Mouse (Mus musculus): ENCODE measurements around the gene Acsm1. TPM values are rescaled to one million over a fixed set of nuclear protein-coding genes. Genes with fewer than 3 reads are reported as not detected.
"Not testable (repeated sequence)": the region's sequence is repeated elsewhere in the genome, so short reads cannot be mapped to it uniquely, and the experiment has no call there.

Acsm1 gene
- not detected in 2 replicates for polyA plus RNA-seq (2016; fragmentation: Nextera tagmentation; extraction: Ambion mirVana)

GRCm38 (mm10) chr7:119606664-119607076 is at the start of gene Acsm1:
Acsm1 (plus strand) TSS chr7:119607026.
- 91% methylated on average over 5 of the region's 5 CpGs for WGBS
- H3K27me3 ChIP-seq (ENCODE audit: insufficient read depth, poor library complexity, severe bottlenecking), result no peaks in the 10 kb centered on the region
- H3K4me1 ChIP-seq (replicated peaks), result no peaks in the 10 kb centered on the region
- H3K36me3 ChIP-seq, result no peaks in the 10 kb centered on the region
- no peak within 1 kb of the TSS for H3K4me3 ChIP-seq
- no peaks in the 10 kb centered on the region for H3K9me3 ChIP-seq
- H3K27ac ChIP-seq, result no peak within 1 kb of the TSS
- no peak for DNase-seq (ENCODE audit: low spot score)

GRCm38 (mm10) chr7:119559789-119560451 is 46.9 kb upstream of the Acsm1 start:
- 84% methylated on average over 3 of the region's 3 CpGs for WGBS
- no peaks in the 10 kb centered on the region for H3K9me3 ChIP-seq
- DNase-seq (ENCODE audit: low spot score), result no peak

GRCm38 (mm10) chr7:119560452-119560835 is 46.4 kb upstream of the Acsm1 start:
- H3K27me3 ChIP-seq (ENCODE audit: insufficient read depth, poor library complexity, severe bottlenecking), result no peaks in the 10 kb centered on the region
- no peaks in the 10 kb centered on the region for H3K4me1 ChIP-seq (replicated peaks)
- H3K9me3 ChIP-seq, result no peaks in the 10 kb centered on the region
- no peak overlapping the region for H3K27ac ChIP-seq
- 88% methylated on average over 3 of the region's 3 CpGs for WGBS
- DNase-seq (ENCODE audit: low spot score), result no peak
- H3K4me3 ChIP-seq, result no peak overlapping the region
- H3K36me3 ChIP-seq, result no peaks in the 10 kb centered on the region

More at GRCm38 (mm10) chr7:119559789-119560451, 46.9 kb upstream of the Acsm1 start:
- H3K36me3 ChIP-seq, result no peaks in the 10 kb centered on the region
- H3K27me3 ChIP-seq (ENCODE audit: insufficient read depth, poor library complexity, severe bottlenecking), result no peaks in the 10 kb centered on the region
- H3K4me3 ChIP-seq, result no peak overlapping the region
- no peak overlapping the region for H3K27ac ChIP-seq
- no peaks in the 10 kb centered on the region for H3K4me1 ChIP-seq (replicated peaks)

- no peaks in the 10 kb centered on the region for H3K36me3 ChIP-seq
- H3K9me3 ChIP-seq, result no peaks in the 10 kb centered on the region
- no peak overlapping the region for H3K4me3 ChIP-seq
- no peak overlapping the region for H3K27ac ChIP-seq
- no peaks in the 10 kb centered on the region for H3K27me3 ChIP-seq (ENCODE audit: insufficient read depth, poor library complexity, severe bottlenecking)
- no peaks in the 10 kb centered on the region for H3K4me1 ChIP-seq (replicated peaks)
- WGBS, result 63% methylated on average over 4 of the region's 4 CpGs
- no peak for DNase-seq (ENCODE audit: low spot score)
Observed at GRCm38 (mm10) chr7:119561441-119561840, 45.4 kb upstream of the Acsm1 start.

GRCm38 (mm10) chr7:119562476-119562875 is 44.4 kb upstream of the Acsm1 start:
- not testable (repeated sequence) for H3K27ac ChIP-seq; H3K9me3 ChIP-seq; H3K4me1 ChIP-seq (replicated peaks); DNase-seq (ENCODE audit: low spot score); H3K36me3 ChIP-seq; H3K4me3 ChIP-seq; H3K27me3 ChIP-seq (ENCODE audit: insufficient read depth, poor library complexity, severe bottlenecking)
- 94% methylated on average over 2 of the region's 2 CpGs for WGBS

GRCm38 (mm10) chr7:119594530-119595107 is 12.2 kb upstream of the Acsm1 start:
- Histone ChIP-seq H3K4me1 (replicated peaks) (no peaks in the 10 kb centered on the region), H3K36me3 (no peaks in the 10 kb centered on the region), H3K4me3 (no peak overlapping the region), H3K9me3 (no peaks in the 10 kb centered on the region), H3K27me3 (ENCODE audit: insufficient read depth, poor library complexity, severe bottlenecking) (no peaks in the 10 kb centered on the region), H3K27ac (no peak overlapping the region)
- no peak for DNase-seq (ENCODE audit: low spot score)
- 87% methylated on average over 3 of the region's 3 CpGs for WGBS

- Histone ChIP-seq H3K4me3 (no peak overlapping the region), H3K36me3 (no peaks in the 10 kb centered on the region), H3K9me3 (no peaks in the 10 kb centered on the region), H3K27ac (no peak overlapping the region), H3K27me3 (ENCODE audit: insufficient read depth, poor library complexity, severe bottlenecking) (no peaks in the 10 kb centered on the region), H3K4me1 (replicated peaks) (no peaks in the 10 kb centered on the region)
- 47% methylated on average over 1 of the region's 1 CpGs for WGBS
- no peak for DNase-seq (ENCODE audit: low spot score)
Observed at GRCm38 (mm10) chr7:119595306-119595705, 11.5 kb upstream of the Acsm1 start.

GRCm38 (mm10) chr7:119596536-119596935 is 10.3 kb upstream of the Acsm1 start:
- Histone ChIP-seq H3K27me3 (ENCODE audit: insufficient read depth, poor library complexity, severe bottlenecking) (no peaks in the 10 kb centered on the region), H3K27ac (no peak overlapping the region), H3K9me3 (no peaks in the 10 kb centered on the region), H3K4me3 (no peak overlapping the region), H3K36me3 (no peaks in the 10 kb centered on the region), H3K4me1 (replicated peaks) (no peaks in the 10 kb centered on the region)
- 80% methylated on average over 2 of the region's 2 CpGs for WGBS
- no peak for DNase-seq (ENCODE audit: low spot score)

- no peak overlapping the region for H3K27ac ChIP-seq
- 86% methylated on average over 2 of the region's 2 CpGs for WGBS
- H3K36me3 ChIP-seq, result no peaks in the 10 kb centered on the region
- no peaks in the 10 kb centered on the region for H3K27me3 ChIP-seq (ENCODE audit: insufficient read depth, poor library complexity, severe bottlenecking)
- H3K4me1 ChIP-seq (replicated peaks), result no peaks in the 10 kb centered on the region
- no peak overlapping the region for H3K4me3 ChIP-seq
- no peak for DNase-seq (ENCODE audit: low spot score)
- H3K9me3 ChIP-seq, result no peaks in the 10 kb centered on the region
Observed at GRCm38 (mm10) chr7:119601195-119601953, 5.5 kb upstream of the Acsm1 start.

GRCm38 (mm10) chr7:119601954-119602317 is 4.9 kb upstream of the Acsm1 start:
- no peak for DNase-seq (ENCODE audit: low spot score)

GRCm38 (mm10) chr7:119604903-119605483 is 1.8 kb upstream of the Acsm1 start:
- no peaks in the 10 kb centered on the region for H3K27me3 ChIP-seq (ENCODE audit: insufficient read depth, poor library complexity, severe bottlenecking)
- WGBS, result 82% methylated on average over 2 of the region's 2 CpGs
- no peaks in the 10 kb centered on the region for H3K9me3 ChIP-seq
- H3K4me3 ChIP-seq, result no peak overlapping the region
- no peak for DNase-seq (ENCODE audit: low spot score)
- no peaks in the 10 kb centered on the region for H3K36me3 ChIP-seq
- H3K27ac ChIP-seq, result no peak overlapping the region
- H3K4me1 ChIP-seq (replicated peaks), result no peaks in the 10 kb centered on the region

More at GRCm38 (mm10) chr7:119601954-119602317, 4.9 kb upstream of the Acsm1 start:
- H3K9me3 ChIP-seq, result no peaks in the 10 kb centered on the region
- no peak overlapping the region for H3K4me3 ChIP-seq
- 84% methylated on average over 1 of the region's 1 CpGs for WGBS
- no peak overlapping the region for H3K27ac ChIP-seq
- no peaks in the 10 kb centered on the region for H3K36me3 ChIP-seq
- H3K4me1 ChIP-seq (replicated peaks), result no peaks in the 10 kb centered on the region
- no peaks in the 10 kb centered on the region for H3K27me3 ChIP-seq (ENCODE audit: insufficient read depth, poor library complexity, severe bottlenecking)

GRCm38 (mm10) chr7:119605926-119606663 is 731 bp upstream of the Acsm1 start:
- Histone ChIP-seq H3K9me3 (no peaks in the 10 kb centered on the region), H3K4me1 (replicated peaks) (no peaks in the 10 kb centered on the region), H3K27ac (no peak overlapping the region), H3K4me3 (no peak overlapping the region), H3K36me3 (no peaks in the 10 kb centered on the region), H3K27me3 (ENCODE audit: insufficient read depth, poor library complexity, severe bottlenecking) (no peaks in the 10 kb centered on the region)
- 81% methylated on average over 9 of the region's 9 CpGs for WGBS
- no peak for DNase-seq (ENCODE audit: low spot score)

All from hindbrain, embryonic 10.5 days (tissue).